Mouse (Mus musculus) heart, embryonic 16.5 days (tissue): ENCODE measurements around the gene AW551984. TPM values are rescaled to one million over a fixed set of nuclear protein-coding genes. Genes with fewer than 3 reads are reported as not detected.

ENCODE experiments used
- ATAC-seq: fragments of 200-750 bp; cut with Nextera tagmentation; replicated peaks from 2 replicates; pipeline ENCODE4 v1.8.0; 2017; ENCODE audit warnings: moderate number of reproducible peaks; ENCODE audit not compliant: insufficient read depth, low FRiP score; ENCODE audit errors: extremely low read depth
- H3K27ac ChIP-seq: fragments of 300-500 bp; sonication (generic); 2 replicates; pipeline ENCODE4 v1.5.1; 2014; ENCODE audit warnings: mild to moderate bottlenecking, low read length, control low read depth, moderate library complexity
- H3K27me3 ChIP-seq: fragments of 300-500 bp; sonication (generic); 2 replicates; pipeline ENCODE4 v1.6.1; 2014; ENCODE audit warnings: low read length, mixed read lengths; ENCODE audit not compliant: control insufficient read depth, insufficient read depth
- H3K36me3 ChIP-seq: fragments of 300-500 bp; sonication (generic); 2 replicates; pipeline ENCODE4 v1.6.1; 2014; ENCODE audit not compliant: control insufficient read depth, insufficient read depth
- H3K4me1 ChIP-seq: fragments of 300-500 bp; sonication (generic); 2 replicates; pipeline ENCODE4 v1.6.1; 2014; ENCODE audit warnings: low read length, mixed read lengths; ENCODE audit not compliant: control insufficient read depth, insufficient read depth
- H3K4me2 ChIP-seq: fragments of 300-500 bp; sonication (generic); 2 replicates; pipeline ENCODE4 v1.6.1; 2014; ENCODE audit warnings: low read depth, mild to moderate bottlenecking, control low read depth, low read length
- H3K4me3 ChIP-seq: fragments of 300-500 bp; sonication (generic); 2 replicates; pipeline ENCODE4 v1.5.1; 2014; ENCODE audit warnings: mild to moderate bottlenecking, control low read depth, low read length
- H3K9ac ChIP-seq: fragments of 300-500 bp; sonication (generic); 2 replicates; pipeline ENCODE4 v1.6.1; 2014; ENCODE audit warnings: low read length, control low read depth
- H3K9me3 ChIP-seq: fragments of 300-500 bp; sonication (generic); replicated peaks from 2 replicates; pipeline ENCODE4 v1.6.1; 2016; ENCODE audit warnings: low read length; ENCODE audit not compliant: control insufficient read depth
- WGBS: fragments of 180-500 bp; shearing (Covaris S2); extraction: QIAGEN DNeasy Blood & Tissue Kit; methylation state at CpG from one replicate; pipeline ENCODE4 v1.1.7; 2014; 5-methylcytosine and 5-hydroxymethylcytosine counted together
- polyA plus RNA-seq: library from polyadenylated mRNA; unstranded; fragments of >200 nt; fragmentation: Nextera tagmentation; extraction: Ambion mirVana; gene quantifications from 2 replicates; pipeline ENCODE4 v1.2.1, GENCODE M21; 2015

Gene AW551984
- polyA plus RNA-seq, 1 experiment from 2014 or later: 8.4 TPM

- Histone ChIP-seq H3K27ac (no peak within 1 kb of the TSS), H3K9ac (no peak within 1 kb of the TSS), H3K4me3 (no peak within 1 kb of the TSS), H3K9me3 (no peaks in the 10 kb centered on the region), H3K36me3 (no peaks in the 10 kb centered on the region), H3K4me1 (no peaks in the 10 kb centered on the region), H3K27me3 (no peaks in the 10 kb centered on the region), H3K4me2 (no peak within 1 kb of the TSS)
- 65% methylated on average over 3 of the region's 3 CpGs for WGBS
- ATAC-seq: no peak
Measured at GRCm38 (mm10) chr9:39610355-39610754, 6.2 kb upstream of the AW551984 start, which contains the start of gene Olfr148. Gene Olfr148, plus strand, starts transcription at chr9:39610655.

- Histone ChIP-seq H3K36me3 (no peaks in the 10 kb centered on the region), H3K27me3 (no peaks in the 10 kb centered on the region), H3K27ac (no peak overlapping the region), H3K4me2 (no peak overlapping the region), H3K9me3 (no peaks in the 10 kb centered on the region), H3K4me1 (peaks cover 4% of the 10 kb centered on the region), H3K4me3 (no peak overlapping the region), H3K9ac (no peak overlapping the region)
- ATAC-seq: no peak
Measured at GRCm38 (mm10) chr9:39608497-39608896, 4.3 kb upstream of the AW551984 start.

GRCm38 (mm10) chr9:39603333-39603845, 814 bp downstream of the AW551984 start:
- Histone ChIP-seq H3K4me3 (peak overlapping the region; percentile 60), H3K27ac (no peak overlapping the region), H3K4me2 (peak overlapping the region; percentile 77), H3K27me3 (no peaks in the 10 kb centered on the region), H3K36me3 (no peaks in the 10 kb centered on the region), H3K4me1 (peaks cover 4% of the 10 kb centered on the region), H3K9ac (peak overlapping the region; percentile 21), H3K9me3 (no peaks in the 10 kb centered on the region)
- WGBS: 2% methylated on average over 9 of the region's 9 CpGs
- ATAC-seq: peak; percentile 78

DNA sequence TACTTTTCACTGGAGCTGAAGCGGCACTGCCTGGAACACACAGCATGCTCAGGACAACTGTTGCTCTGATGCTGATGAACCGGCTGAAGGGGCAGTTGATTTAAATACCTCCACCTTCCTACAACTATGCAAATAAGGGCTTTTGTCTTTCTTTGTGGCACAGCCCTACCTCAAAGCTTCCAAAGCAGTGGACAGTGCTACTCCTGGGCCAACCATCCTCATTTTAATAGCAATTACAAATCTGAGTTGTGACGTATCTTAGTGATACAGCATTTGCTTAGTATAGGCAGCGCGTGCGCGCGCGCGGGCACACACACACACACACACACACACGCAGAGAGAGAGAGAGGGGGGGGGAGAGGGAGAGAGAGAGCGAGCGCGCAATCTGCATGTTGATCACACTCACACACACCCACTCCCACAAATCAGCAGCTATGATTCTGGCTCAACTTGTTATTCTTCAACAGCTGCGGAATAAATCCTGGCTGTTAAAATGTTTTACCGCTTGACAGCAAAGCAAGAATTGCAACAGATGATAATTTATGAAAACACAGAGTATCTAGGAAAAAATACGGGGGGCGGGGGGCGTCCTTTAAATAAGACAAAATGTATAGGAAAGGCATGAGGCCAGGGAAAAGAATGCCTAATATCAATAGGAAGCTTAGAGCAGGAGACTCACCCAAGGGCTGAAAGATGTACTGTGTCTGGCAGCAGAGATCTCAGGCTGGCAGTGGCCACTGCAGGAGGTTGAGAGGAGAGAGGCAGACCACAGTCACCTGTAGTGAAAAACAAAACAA, 1.5 kb downstream of the AW551984 start:
- Histone ChIP-seq H3K9me3 (no peaks in the 10 kb centered on the region), H3K9ac (peak overlapping the region; percentile 21), H3K4me1 (peaks cover 4% of the 10 kb centered on the region), H3K4me2 (peak overlapping the region; percentile 77), H3K4me3 (peak overlapping the region; percentile 60), H3K27me3 (no peaks in the 10 kb centered on the region), H3K36me3 (no peaks in the 10 kb centered on the region), H3K27ac (no peak overlapping the region)
- WGBS: 2% methylated on average over 19 of the region's 19 CpGs
- peak; percentile 49; the same call in 1 of the 2 replicates for ATAC-seq

DNA sequence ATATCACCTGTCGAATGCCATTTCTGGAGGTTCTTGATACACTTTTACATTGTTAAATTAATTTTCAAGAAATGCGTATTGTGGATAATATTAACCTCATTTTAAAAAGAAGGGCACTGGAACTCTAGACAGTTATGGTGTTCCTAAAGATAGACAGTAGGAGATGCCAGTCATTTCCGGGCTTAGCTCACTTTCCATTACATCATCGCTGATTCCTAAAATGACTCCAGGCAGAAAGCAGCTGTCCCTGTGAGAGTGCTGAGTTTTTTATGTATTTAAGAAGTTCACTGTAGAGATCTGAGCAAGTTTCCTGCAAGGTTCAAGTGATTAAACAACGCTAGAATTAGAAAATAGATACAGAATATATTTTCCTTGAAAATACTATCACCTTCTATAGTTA, 27.2 kb downstream of the AW551984 start:
- no peaks in the 10 kb centered on the region for H3K27me3 ChIP-seq
- H3K4me1 ChIP-seq: no peaks in the 10 kb centered on the region
- H3K36me3 ChIP-seq: no peaks in the 10 kb centered on the region
- no peak overlapping the region for H3K4me3 ChIP-seq
- WGBS: 50% methylated on average over 5 of the region's 5 CpGs
- no peak overlapping the region for H3K9ac ChIP-seq
- no peak overlapping the region for H3K27ac ChIP-seq
- no peaks in the 10 kb centered on the region for H3K9me3 ChIP-seq
- no peak overlapping the region for H3K4me2 ChIP-seq
- ATAC-seq: peak; percentile 67; the same call in 1 of the 2 replicates

DNA sequence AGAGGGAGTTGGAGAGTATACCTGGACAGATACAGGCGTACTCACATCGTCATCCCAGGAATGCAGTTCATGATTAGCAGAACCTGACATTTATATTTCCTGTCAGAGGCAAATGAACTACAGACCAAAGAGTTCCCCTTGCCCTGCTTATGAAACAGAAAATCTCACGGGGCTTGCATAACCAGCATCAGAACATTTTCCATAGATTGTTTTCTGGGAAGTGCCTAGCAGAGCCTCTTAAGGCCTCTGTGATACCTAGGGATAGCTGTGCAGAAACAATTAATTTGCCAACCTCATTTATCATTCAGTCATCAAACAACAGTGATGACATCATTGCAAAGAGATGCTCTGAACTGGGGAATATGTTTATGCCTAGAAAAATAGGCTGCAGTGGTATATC, 28.7 kb downstream of the AW551984 start, which contains the start of gene Olfr959:
Gene Olfr959, minus strand, starts transcription at position 101 of the 400 bp plus-strand sequence.
- H3K9me3 ChIP-seq: no peaks in the 10 kb centered on the region
- no peaks in the 10 kb centered on the region for H3K27me3 ChIP-seq

DNA sequence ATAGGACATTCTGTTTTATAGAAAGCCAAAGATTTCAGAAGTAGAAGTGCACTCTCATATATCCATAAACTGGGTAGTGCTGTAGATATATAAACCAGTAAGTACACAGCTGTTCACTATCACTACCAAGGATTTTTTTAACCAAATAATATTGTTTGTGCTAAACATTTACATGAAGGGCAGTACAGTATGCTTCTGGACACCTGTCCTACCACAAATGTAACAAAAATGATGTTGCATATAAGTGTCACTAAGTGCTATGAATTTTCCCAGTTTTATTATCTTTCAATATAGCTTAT, 45.9 kb downstream of the AW551984 start:
- Histone ChIP-seq H3K9ac (no peak overlapping the region), H3K27ac (no peak overlapping the region), H3K4me3 (no peak overlapping the region), H3K4me2 (no peak overlapping the region), H3K36me3 (no peaks in the 10 kb centered on the region), H3K27me3 (no peaks in the 10 kb centered on the region), H3K4me1 (no peaks in the 10 kb centered on the region), H3K9me3 (no peaks in the 10 kb centered on the region)
- no peak for ATAC-seq

More for the DNA sequence above, 28.7 kb downstream of the AW551984 start, which contains the start of gene Olfr959:
- Histone ChIP-seq H3K4me1 (no peaks in the 10 kb centered on the region), H3K27ac (no peak within 1 kb of the TSS), H3K4me3 (no peak within 1 kb of the TSS), H3K36me3 (no peaks in the 10 kb centered on the region), H3K4me2 (no peak within 1 kb of the TSS), H3K9ac (no peak within 1 kb of the TSS)
- ATAC-seq: no peak
- WGBS: 62% methylated on average over 3 of the region's 3 CpGs

GRCm38 (mm10) chr9:39557529-39558348, 46.5 kb downstream of the AW551984 start:
- Histone ChIP-seq H3K27ac (no peak overlapping the region), H3K9ac (no peak overlapping the region), H3K4me1 (no peaks in the 10 kb centered on the region), H3K27me3 (no peaks in the 10 kb centered on the region), H3K4me3 (no peak overlapping the region), H3K4me2 (no peak overlapping the region), H3K9me3 (no peaks in the 10 kb centered on the region), H3K36me3 (no peaks in the 10 kb centered on the region)
- 57% methylated on average over 3 of the region's 3 CpGs for WGBS
- ATAC-seq: no peak

DNA sequence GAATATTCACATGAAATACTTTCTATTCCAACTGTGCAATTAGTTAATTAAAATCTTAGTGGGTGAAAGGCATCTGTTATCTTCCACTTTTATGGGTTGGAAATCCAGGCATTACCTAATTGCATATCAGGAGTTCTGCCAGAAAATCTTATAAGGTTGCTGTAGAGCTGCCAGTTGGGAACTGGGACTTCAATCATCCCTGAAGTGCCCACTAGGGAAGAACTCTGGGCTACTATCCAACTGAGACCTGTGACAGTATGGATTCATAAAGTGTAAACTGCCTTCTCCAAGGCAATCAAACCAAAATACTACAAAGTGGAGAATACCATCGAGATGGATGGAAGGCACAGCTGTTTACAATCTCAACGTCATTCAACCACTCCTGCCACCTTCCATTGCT, 50.3 kb downstream of the AW551984 start, which contains the start of gene Olfr958:
Gene Olfr958, minus strand, starts transcription at position 109 of the 400 bp plus-strand sequence.
- 62% methylated on average over 2 of the region's 2 CpGs for WGBS
- H3K9ac ChIP-seq: no peak within 1 kb of the TSS

More for the DNA sequence above, 50.3 kb downstream of the AW551984 start, which contains the start of gene Olfr958:
- Histone ChIP-seq H3K27ac (no peak within 1 kb of the TSS), H3K36me3 (no peaks in the 10 kb centered on the region), H3K9me3 (no peaks in the 10 kb centered on the region), H3K4me3 (no peak within 1 kb of the TSS), H3K4me2 (no peak within 1 kb of the TSS), H3K4me1 (no peaks in the 10 kb centered on the region), H3K27me3 (no peaks in the 10 kb centered on the region)
- no peak for ATAC-seq
